Mouse (Mus musculus) forebrain, embryonic 16.5 days (tissue): ENCODE results near the gene Tube1. TPM values are rescaled to one million over a fixed set of nuclear protein-coding genes. Genes with fewer than 3 reads are reported as not detected.

Source experiments
- ATAC-seq: fragments of 200-750 bp; cut with Nextera tagmentation; 2 replicates; pipeline ENCODE4 v1.8.0; 2017; ENCODE audit warnings: mild to moderate bottlenecking, moderate library complexity
- H3K27ac ChIP-seq: fragments of 300-500 bp; sonication (generic); 2 replicates; pipeline ENCODE4 v1.5.1; 2014; ENCODE audit warnings: low read length, control low read depth
- H3K27me3 ChIP-seq: fragments of 300-500 bp; sonication (generic); replicated peaks from 2 replicates; pipeline ENCODE4 v1.6.1; 2014; ENCODE audit warnings: low read length; ENCODE audit not compliant: control insufficient read depth, insufficient read depth
- H3K36me3 ChIP-seq: fragments of 300-500 bp; sonication (generic); 2 replicates; pipeline ENCODE4 v1.6.1; 2014; ENCODE audit not compliant: control insufficient read depth, insufficient read depth
- H3K4me1 ChIP-seq: fragments of 300-500 bp; sonication (generic); replicated peaks from 2 replicates; pipeline ENCODE4 v1.6.1; 2014; ENCODE audit warnings: low read length; ENCODE audit not compliant: control insufficient read depth, insufficient read depth
- H3K4me2 ChIP-seq: fragments of 300-500 bp; sonication (generic); 2 replicates; pipeline ENCODE4 v1.6.1; 2014; ENCODE audit warnings: mild to moderate bottlenecking, low read length, control low read depth
- H3K4me3 ChIP-seq: fragments of 300-500 bp; sonication (generic); replicated peaks from 2 replicates; pipeline ENCODE4 v1.5.1; 2014; ENCODE audit warnings: mild to moderate bottlenecking, low read length, control low read depth
- H3K9ac ChIP-seq: fragments of 300-500 bp; sonication (generic); replicated peaks from 2 replicates; pipeline ENCODE4 v1.6.1; 2014; ENCODE audit warnings: low read depth, low read length, control low read depth
- H3K9me3 ChIP-seq: fragments of 300-500 bp; sonication (generic); 2 replicates; pipeline ENCODE4 v1.6.1; 2016; ENCODE audit warnings: low read length; ENCODE audit not compliant: control insufficient read depth
- WGBS: fragments of 180-500 bp; shearing (Covaris S2); extraction: QIAGEN DNeasy Blood & Tissue Kit; methylation state at CpG from one replicate; pipeline ENCODE4 v1.1.7; 2014; 5-methylcytosine and 5-hydroxymethylcytosine counted together
- polyA plus RNA-seq: library from polyadenylated mRNA; unstranded; fragments of >200 nt; fragmentation: Nextera tagmentation; extraction: Ambion mirVana; gene quantifications from 2 replicates; pipeline ENCODE4 v1.2.1, GENCODE M21; 2015

Tube1 gene
- polyA plus RNA-seq, 1 experiment from 2014 or later, result 12.6 TPM

DNA sequence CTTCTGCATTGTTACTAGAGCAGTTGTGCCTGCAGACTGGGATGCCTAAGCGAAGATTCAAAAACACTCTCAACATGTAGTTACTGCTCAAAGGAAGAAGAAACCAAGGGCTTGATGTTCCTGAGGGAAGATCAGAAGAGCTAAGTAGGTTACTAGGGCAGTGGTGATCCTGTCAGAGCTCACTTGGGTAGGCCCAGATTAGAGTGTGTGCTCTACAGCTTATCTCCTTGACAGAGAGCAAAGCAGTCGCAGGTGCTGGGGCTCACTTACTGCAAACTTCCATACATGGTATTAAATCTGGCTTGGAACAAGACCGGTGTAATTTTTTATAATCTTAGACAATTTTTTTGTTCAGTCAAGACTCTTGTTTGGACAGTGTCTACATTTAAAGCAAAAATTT lies 4.0 kb downstream of the Tube1 start:
- no peak for ATAC-seq
- peaks cover 12% of the 10 kb centered on the region for H3K4me1 ChIP-seq
- WGBS, result 90% methylated on average over 3 of the region's 3 CpGs
- H3K27me3 ChIP-seq, result no peaks in the 10 kb centered on the region
- H3K4me2 ChIP-seq, result no peak overlapping the region
- no peak overlapping the region for H3K9ac ChIP-seq
- H3K36me3 ChIP-seq, result peaks cover 7% of the 10 kb centered on the region
- no peak overlapping the region for H3K4me3 ChIP-seq
- no peak overlapping the region for H3K27ac ChIP-seq
- H3K9me3 ChIP-seq, result no peaks in the 10 kb centered on the region

DNA sequence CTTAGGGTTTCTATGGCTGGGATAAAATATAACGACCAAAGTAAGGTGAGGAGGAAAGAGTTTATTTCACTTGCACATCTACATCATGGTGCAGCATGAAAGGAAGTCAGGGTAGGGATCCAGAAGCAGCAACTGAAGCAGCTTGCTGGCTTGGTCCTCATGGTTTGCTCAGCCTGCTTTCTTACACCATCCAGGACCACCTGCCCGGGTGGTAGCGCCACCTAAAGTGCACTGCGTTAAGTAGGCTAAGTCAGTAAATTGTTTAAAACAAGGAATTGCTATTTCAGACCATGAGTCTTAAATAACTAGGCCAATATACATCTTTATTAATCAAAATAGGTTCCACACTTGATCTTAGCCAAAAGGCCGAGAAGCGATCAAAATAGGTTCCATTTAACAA lies 5.0 kb downstream of the Tube1 start:
- Histone ChIP-seq H3K4me1 (peaks cover 12% of the 10 kb centered on the region), H3K4me3 (no peak overlapping the region), H3K4me2 (no peak overlapping the region), H3K36me3 (peaks cover 10% of the 10 kb centered on the region), H3K9ac (no peak overlapping the region), H3K27ac (no peak overlapping the region), H3K27me3 (no peaks in the 10 kb centered on the region), H3K9me3 (no peaks in the 10 kb centered on the region)
- 83% methylated on average over 6 of the region's 6 CpGs for WGBS
- no peak for ATAC-seq

DNA sequence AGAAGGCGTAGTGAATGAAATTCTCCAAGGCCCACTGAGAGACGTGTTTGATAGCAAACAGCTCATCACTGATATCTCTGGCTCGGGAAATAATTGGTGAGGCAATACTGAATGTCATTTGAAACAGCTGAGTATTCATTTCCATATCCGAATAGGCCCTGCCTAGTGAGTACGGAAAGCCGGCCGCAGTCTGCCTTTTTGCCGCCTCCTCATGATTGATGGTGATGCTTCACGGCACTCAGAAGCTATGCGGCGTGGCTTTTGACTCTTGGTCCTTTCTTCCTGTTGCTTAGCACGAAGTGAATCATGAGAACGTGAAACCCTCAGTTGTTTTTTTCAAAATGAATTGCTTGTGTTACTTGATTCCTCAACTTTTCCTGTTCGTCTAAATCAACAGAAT lies 7.1 kb downstream of the Tube1 start:
- ATAC-seq, result no peak
- no peak overlapping the region for H3K4me2 ChIP-seq
- 89% methylated on average over 14 of the region's 14 CpGs for WGBS
- no peak overlapping the region for H3K27ac ChIP-seq
- H3K27me3 ChIP-seq, result no peaks in the 10 kb centered on the region
- no peaks in the 10 kb centered on the region for H3K9me3 ChIP-seq
- peaks cover 13% of the 10 kb centered on the region for H3K36me3 ChIP-seq
- H3K9ac ChIP-seq, result no peak overlapping the region
- 0 out of 2 replicates have a peak, but pooled peaks cover under 1% of the 10 kb centered on the region for H3K4me1 ChIP-seq
- no peak overlapping the region for H3K4me3 ChIP-seq

DNA sequence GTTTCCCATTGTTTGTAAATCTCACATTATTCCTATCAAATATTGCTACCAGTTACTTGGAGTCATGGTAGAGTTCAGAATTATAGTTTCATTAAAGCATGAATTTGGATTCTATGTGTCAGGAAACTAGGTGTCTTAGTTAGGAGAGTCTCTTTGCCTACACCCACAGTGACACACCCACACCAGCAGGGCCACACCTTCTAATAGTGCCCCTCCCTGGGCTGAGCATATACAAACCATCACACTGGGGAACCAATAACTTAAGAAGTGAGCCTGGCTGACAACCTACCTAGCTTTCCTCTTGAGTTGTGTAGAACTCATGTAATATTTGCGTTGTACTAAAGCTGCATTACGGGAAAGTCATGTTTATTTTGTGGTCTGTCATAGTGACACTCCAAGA lies 7.6 kb downstream of the Tube1 start:
- peaks cover 13% of the 10 kb centered on the region for H3K36me3 ChIP-seq

DNA sequence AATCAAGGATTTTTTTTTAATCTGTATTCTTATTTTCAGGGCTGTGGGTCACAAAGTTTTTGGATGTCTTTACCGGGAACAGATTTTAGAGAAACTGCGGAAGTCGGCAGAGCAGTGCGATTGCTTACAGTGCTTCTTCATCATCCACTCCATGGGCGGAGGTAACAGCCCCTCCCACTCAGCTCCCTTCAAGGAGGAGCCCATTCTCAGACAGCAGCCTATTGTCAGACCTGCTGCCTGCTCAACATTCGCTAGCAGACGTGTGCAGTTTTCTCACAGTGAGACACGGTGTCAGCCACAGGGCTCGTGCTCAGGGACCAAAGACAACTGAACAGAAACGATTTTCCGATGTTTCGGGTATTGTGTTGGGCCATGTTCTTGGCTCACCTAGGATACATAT lies 8.4 kb downstream of the Tube1 start:
- no peak for ATAC-seq
- 80% methylated on average over 12 of the region's 12 CpGs for WGBS
- Histone ChIP-seq H3K36me3 (peaks cover 13% of the 10 kb centered on the region), H3K4me1 (no peaks in the 10 kb centered on the region), H3K27me3 (no peaks in the 10 kb centered on the region), H3K27ac (no peak overlapping the region), H3K9ac (no peak overlapping the region), H3K4me2 (no peak overlapping the region), H3K4me3 (no peak overlapping the region), H3K9me3 (no peaks in the 10 kb centered on the region)

More for the DNA sequence above, 7.6 kb downstream of the Tube1 start:
- H3K4me2 ChIP-seq, result no peak overlapping the region
- no peak overlapping the region for H3K27ac ChIP-seq
- no peaks in the 10 kb centered on the region for H3K9me3 ChIP-seq
- WGBS, result 99% methylated on average over 2 of the region's 2 CpGs
- no peak overlapping the region for H3K9ac ChIP-seq
- ATAC-seq, result no peak
- no peak overlapping the region for H3K4me3 ChIP-seq
- H3K4me1 ChIP-seq, result no peaks in the 10 kb centered on the region
- H3K27me3 ChIP-seq, result no peaks in the 10 kb centered on the region

DNA sequence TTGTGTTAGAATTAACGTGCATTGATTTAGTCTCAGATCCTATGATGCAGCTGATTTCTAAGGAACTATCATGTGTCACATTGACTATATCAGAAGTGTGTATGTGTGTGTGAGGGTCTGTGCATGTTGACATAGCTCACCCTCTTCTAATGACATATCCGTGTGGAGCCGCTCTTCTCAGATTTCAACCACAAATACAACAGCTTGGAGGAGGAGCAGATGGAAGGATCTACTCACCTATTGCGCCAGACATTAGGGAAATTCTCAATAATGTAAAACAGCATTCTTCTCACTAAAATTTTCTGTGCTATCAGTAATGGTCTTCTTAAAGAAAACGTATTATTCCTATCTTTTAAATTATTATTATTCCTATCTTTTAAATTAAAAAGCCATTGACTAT lies 22.9 kb downstream of the Tube1 start:
- H3K27ac ChIP-seq, result no peak overlapping the region
- H3K27me3 ChIP-seq, result no peaks in the 10 kb centered on the region
- ATAC-seq, result no peak
- no peak overlapping the region for H3K4me2 ChIP-seq
- H3K9ac ChIP-seq, result no peak overlapping the region
- H3K4me1 ChIP-seq, result no peaks in the 10 kb centered on the region; the same call in 1 of the 2 replicates
- H3K9me3 ChIP-seq, result no peaks in the 10 kb centered on the region
- H3K36me3 ChIP-seq, result no peaks in the 10 kb centered on the region
- no peak overlapping the region for H3K4me3 ChIP-seq
- 94% methylated on average over 5 of the region's 5 CpGs for WGBS

DNA sequence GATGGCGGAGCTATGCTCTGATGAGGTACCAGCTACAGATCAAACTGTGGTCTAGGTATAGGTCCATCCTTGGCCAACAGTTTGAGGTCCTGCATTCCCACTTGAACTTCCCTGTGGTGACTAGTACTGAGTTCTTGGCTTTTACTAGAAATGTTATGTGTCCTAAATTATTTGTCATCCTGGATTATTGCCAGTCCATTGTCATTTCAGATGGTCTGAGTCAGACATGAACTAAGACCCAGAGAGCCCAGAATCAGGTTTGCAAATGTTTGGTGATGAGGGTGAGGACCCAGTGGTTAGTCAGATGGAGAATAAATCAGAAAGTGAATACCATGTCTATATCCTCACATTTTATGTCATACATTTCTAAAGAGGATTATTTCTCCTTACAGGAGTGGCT lies 23.5 kb downstream of the Tube1 start:
- Histone ChIP-seq H3K27ac (no peak overlapping the region), H3K4me1 (no peaks in the 10 kb centered on the region), H3K9ac (no peak overlapping the region), H3K27me3 (no peaks in the 10 kb centered on the region), H3K9me3 (no peaks in the 10 kb centered on the region), H3K4me2 (no peak overlapping the region), H3K4me3 (no peak overlapping the region), H3K36me3 (no peaks in the 10 kb centered on the region)
- ATAC-seq, result no peak
- WGBS, result 94% methylated on average over 1 of the region's 1 CpGs

DNA sequence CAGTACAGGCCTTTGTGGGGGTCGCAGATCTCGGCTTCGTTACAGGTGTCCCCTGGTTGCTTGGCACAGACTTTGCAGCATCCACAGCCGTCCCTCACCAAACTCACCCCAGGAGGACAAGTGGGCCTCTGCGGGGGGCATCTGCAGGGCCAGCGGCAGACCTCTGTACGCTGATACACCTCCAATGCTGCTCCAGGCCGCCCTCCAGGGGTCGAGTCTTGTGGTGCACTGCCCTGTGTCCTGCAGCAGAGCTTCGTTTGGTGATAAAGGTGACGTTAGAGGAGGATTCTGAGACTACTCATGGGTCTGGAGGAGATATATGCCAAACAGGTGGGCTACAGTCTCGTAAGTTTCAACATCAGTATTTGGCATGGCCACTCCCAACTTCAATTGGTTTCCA lies 24.5 kb downstream of the Tube1 start:
- peaks cover 3% of the 10 kb centered on the region; the same call in 1 of the 2 replicates for H3K4me1 ChIP-seq
- 54% methylated on average over 12 of the region's 12 CpGs for WGBS
- no peak overlapping the region for H3K27ac ChIP-seq
- H3K36me3 ChIP-seq, result no peaks in the 10 kb centered on the region
- ATAC-seq, result no peak
- no peaks in the 10 kb centered on the region for H3K27me3 ChIP-seq
- no peak overlapping the region for H3K4me2 ChIP-seq
- no peaks in the 10 kb centered on the region for H3K9me3 ChIP-seq
- H3K4me3 ChIP-seq, result no peak overlapping the region
- H3K9ac ChIP-seq, result no peak overlapping the region

DNA sequence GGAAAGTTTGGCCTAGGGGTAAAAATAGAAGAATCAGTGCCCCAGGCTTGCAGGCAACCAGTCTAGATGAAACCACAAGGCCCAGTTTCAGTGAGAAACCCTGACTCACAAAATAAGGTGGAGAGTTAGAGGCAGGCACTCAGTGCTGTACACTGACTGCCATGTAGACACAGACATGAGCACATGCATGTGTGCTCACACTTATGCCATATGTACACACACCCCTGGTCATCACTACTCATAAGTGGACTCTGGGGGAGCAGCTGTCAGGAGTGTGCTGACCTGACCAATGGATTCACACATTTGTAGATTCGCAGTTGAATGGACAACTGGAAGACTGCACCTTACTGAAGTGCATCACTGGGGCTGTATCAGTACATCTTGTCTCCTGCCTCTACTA lies 27.6 kb downstream of the Tube1 start:
- Histone ChIP-seq H3K4me1 (peaks cover 15% of the 10 kb centered on the region), H3K9ac (no peak overlapping the region), H3K36me3 (no peaks in the 10 kb centered on the region), H3K4me3 (no peak overlapping the region), H3K27ac (no peak overlapping the region), H3K4me2 (no peak overlapping the region), H3K9me3 (no peaks in the 10 kb centered on the region), H3K27me3 (no peaks in the 10 kb centered on the region)
- ATAC-seq, result no peak
- WGBS, result 91% methylated on average over 1 of the region's 1 CpGs
